Mouse (Mus musculus) c-Kit-negative CD71-positive TER-119-positive erythroid progenitor cells, embryonic 14.5 days (primary cell): ENCODE data around the gene Arrdc2.
"Not testable (repeated sequence)": the region's sequence is repeated elsewhere in the genome, so short reads cannot be mapped to it uniquely, and the experiment has no call there.

Experiments
- DNase-seq: peaks from one replicate; pipeline ENCODE4 v3.0.0-alpha.2; 2013; ENCODE audit warnings: low read depth, low spot score

The Arrdc2 gene

GRCm38 (mm10) chr8:70841147-70842072 is 1.9 kb upstream of the Arrdc2 start:
- DNase-seq, result peak; percentile 91

DNA sequence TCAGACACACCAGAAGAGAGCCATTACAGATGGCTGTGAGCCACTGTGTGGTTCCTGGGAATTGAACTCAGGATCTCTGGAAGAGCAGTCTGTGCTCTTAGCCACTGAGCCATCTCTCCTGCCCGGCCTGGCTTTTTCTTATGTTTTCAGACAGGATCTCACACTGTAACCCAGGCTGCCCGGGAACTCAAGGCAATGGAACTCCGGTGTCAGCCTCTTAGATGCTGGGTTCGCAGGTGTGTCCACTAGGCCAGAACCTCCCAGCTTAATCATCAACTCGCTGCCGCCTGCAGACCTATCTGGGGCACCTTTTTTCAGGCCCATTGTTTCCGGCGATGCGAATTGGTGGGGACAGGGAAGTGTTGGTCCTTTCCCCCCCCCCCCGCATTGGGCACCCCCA is 1.1 kb upstream of the Arrdc2 start:
- DNase-seq, result no peak

DNA sequence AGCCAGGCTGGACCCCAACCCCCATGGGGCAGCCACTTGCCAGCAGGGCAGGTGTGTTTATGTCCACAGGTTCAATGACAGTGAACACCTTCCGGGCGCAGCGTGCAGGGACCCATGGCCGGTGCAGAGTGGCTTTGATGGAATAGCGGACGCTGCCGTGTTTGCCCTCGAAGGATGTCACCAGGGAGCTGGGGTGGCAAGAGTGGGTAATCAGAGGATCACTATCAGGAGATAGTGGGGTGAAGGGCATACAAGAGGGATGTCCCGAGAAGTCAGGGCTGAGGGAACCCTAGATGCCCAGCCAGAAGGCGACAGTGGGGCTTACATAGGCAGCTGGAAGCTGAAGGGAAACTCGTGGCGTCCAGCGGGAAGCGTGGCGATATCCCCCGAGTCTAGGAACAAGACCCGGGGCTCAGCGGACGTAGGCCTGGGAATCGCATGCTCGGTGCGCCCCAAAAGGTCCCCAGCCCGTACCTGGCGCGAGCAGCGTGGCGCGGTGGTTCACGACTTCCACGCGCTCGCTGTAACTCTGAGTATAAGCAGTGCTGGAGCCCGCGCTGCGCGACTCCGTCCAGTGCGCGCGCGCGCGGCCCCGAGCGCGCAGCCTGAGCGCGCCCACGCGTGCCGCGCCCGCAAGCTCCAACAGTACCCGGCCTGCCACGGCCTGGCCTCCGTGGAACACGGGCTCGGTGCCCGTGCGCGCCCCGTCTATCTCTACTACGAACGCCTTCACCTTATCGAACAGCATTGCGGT is 689 bp downstream of the Arrdc2 start:
- DNase-seq, result no peak

- no peak for DNase-seq
Observed at GRCm38 (mm10) chr8:70836666-70837065, 2.9 kb downstream of the Arrdc2 start.

DNA sequence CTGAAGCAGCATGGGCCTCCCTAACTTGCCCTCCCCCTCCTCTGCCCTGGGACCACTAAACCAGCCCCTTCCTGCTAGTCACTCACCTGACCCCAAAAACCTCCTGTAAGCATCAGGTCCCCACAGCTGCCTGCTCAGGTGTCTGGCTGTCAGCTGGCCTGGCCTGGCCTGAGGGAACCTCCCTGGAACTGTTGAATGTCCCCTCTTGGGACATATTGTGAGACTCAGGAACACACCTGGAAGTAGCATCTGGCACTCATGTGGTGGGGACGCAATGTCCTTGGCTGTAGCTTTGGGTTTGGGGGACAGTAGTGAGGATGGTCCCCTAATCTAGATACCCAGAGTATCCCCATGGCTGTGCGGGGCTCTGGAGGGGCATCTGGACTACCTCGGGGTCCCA is 5.4 kb downstream of the Arrdc2 start:
- no peak for DNase-seq

- DNase-seq, result no peak
Observed at GRCm38 (mm10) chr8:70833520-70833919, 6.0 kb downstream of the Arrdc2 start.

DNA sequence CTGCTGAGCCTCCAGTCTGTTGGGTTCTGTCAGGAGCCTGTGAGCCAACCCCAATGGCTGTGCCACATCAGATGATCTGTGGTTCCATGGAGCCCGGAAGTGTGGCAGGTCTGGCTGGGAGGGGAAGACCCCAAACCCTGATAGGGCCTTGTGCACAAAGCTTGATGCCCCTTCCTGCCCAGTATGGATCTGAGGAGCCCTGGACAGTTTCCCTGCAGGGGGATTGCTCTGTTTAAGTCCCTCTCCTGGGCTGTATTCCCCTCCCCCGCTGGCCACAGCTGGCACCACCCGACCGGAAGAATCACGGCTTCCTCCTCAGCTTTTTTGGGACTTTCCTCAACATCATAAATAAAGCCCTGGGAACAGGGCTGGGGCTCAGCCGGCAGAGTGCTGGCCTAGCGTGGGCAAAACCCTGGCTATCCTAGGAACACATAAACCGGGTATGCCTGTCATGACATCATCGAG is 6.5 kb downstream of the Arrdc2 start:
- DNase-seq, result no peak

GRCm38 (mm10) chr8:70832371-70832770 is 7.1 kb downstream of the Arrdc2 start:
- DNase-seq, result no peak

DNA sequence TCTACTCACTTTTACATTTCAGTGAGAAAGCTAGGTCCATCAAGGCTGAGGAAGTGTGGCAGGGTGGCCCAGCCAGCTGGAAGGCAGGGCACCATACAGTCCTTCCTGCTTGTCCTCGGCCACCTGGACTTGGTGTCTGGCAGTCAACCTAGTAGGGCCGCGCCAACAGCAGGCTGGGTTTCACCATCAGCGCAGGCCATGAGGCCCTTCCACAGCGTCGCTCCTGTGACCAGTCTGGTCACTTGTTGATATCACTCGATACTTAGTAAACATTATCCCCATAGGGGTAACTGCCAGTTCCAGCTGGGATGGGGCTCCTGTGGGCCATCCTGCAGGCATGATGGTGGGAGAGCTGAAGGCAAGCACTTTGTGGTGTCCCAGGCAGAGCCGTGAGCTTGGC is 8.0 kb downstream of the Arrdc2 start:
- DNase-seq, result no peak

- no peak for DNase-seq
Observed at GRCm38 (mm10) chr8:70827796-70828195, 11.7 kb downstream of the Arrdc2 start.

- DNase-seq, result no peak
Observed at GRCm38 (mm10) chr8:70827010-70827409, 12.5 kb downstream of the Arrdc2 start.

DNA sequence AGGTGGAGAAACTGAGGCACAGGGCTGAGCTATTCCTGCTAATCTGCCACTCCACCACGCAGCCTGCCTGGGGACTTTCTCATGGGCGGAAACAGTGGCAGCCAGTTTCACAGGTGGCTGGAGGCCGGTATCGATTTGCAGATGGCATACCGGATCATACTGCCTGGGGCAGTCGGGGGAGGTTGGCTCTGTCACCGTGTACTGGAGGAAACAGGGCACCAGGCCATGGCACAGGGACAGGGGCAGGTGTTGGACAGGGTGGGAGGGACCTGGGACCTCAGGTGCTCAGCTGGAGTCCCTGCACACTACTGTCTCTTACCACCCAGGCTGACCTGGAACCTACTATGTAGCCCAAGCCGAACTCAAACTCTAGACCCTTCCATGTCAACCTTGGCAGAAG is 13.7 kb downstream of the Arrdc2 start:
- DNase-seq, result no peak

DNA sequence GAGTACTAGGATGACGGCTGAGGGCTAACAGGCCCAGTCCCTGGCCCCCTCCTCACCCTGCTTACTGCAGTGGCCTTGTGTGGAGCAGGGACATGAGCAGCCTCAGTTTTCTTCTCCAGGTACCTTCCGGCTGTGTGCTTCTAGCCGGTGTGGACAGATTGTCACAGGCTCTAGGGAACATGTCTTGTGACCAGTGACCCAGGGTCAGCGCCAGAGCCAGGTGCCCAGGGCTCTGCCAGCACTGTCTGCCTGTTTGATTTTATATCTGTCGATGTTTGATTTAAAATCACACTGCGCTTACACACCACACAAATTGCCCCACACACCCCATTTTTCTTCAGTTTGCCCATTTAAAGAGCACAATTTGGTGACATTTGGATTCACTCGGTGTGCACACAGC is 15.7 kb downstream of the Arrdc2 start:
- no peak for DNase-seq

DNA sequence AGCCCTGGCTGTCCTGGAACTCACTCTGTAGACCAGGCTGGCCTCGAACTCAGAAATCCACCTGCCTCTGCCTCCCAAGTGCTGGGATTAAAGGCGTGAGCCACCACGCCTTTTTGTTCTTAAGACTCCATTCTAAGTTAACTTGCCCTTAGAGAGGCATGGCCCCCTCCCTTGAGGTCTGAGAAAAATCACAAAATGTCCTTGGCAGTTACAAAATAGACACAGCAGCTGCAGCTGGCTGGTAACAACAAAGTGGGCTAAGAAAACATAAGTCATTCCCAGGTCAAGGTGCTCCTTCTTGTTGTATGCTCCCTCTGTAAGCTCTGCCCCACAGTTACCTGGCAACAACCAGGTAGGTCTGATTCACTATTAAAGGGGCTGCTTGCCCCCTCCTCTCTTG is 16.9 kb downstream of the Arrdc2 start:
- not testable (repeated sequence) for DNase-seq

DNA sequence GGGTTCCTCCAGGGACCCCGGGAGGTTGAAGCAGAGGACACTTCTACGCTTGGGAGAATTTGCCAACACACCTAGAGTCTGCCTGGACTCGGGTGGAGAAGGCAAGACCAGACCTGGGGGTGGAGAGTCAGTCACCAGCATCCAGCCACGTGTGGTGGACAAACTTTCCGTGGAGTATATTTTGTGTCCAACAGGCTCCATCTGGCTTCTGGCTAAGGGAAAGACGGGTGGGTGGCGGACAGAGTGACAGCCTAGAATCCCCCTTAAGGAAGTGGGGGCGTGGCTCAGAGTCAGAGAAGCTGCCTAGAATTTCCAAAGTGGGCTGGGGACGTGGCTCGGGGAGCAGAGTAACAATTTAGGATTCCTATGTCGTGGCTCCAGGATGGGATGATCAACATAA is 17.5 kb downstream of the Arrdc2 start:
- no peak for DNase-seq

DNA sequence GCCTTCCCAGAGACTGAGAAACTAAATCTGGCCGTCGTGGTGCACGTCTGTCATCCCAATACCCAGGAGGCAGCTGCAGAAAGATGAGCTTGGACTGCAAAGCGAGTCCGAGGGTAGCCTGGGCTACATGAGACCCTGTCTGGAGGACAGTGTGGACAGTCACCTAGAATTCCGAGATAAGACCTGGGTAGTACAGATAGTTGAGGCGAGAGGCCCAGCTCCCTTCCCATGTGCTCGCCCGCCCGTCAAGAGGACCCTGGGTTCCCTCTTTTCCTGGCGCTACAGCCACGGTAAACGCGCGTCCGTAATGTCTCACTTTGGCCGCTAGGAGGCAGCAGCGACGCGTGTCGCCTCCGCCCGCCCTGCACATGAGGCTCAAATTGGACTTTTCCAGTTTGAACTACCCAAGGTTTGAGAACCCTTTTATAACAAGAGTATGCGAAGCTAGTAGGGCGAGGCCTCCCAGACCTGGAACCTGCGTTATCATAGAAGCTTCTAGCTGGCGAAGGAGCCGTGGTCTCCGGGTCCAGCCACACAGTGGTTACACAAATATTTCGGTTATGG is 18.0 kb downstream of the Arrdc2 start:
- no peak for DNase-seq

DNA sequence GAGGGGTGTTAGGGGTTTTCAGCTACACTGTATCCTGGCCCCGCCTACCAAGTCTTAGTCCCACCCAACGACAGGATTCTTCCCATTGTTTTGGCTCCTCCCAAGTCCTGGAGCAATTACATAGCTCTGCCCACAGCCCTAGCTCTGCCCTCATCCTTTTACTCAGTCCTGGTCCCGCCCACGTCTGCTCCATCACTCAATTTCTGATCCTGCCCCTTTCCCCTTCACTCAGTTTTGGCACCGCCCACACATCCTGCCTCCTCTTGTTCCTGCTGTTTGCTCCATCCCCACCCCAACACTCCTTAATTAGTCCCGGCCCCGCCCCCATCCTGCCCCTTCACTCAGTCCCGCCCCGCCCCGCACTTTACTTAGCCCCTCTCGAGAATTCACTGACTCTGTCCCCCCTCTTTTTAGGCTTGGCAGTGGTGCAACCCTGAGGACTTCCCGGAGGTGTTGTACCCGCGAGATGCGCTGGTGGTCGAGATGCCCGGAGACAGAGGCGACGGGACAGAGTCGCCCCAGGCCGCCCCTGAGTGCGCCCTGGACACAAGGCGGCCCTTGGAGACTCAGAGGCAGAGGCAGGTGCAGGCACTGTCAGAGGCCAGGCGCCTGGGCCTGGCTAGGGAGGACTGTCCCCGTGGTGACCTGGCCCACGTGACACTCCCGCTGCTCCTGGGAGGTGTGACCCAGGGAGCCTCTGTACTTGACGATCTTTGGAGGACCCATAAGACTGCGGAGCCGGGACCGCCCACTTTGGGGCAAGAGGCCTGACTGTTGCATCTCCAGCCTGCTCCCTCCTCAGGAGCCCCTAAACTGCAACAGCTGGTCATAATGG is 19.2 kb downstream of the Arrdc2 start:
- no peak for DNase-seq

GRCm38 (mm10) chr8:70816679-70817078 is 22.8 kb downstream of the Arrdc2 start:
- DNase-seq, result peak; percentile 53

- DNase-seq, result no peak
Observed at GRCm38 (mm10) chr8:70812885-70813284, 26.6 kb downstream of the Arrdc2 start.

DNA sequence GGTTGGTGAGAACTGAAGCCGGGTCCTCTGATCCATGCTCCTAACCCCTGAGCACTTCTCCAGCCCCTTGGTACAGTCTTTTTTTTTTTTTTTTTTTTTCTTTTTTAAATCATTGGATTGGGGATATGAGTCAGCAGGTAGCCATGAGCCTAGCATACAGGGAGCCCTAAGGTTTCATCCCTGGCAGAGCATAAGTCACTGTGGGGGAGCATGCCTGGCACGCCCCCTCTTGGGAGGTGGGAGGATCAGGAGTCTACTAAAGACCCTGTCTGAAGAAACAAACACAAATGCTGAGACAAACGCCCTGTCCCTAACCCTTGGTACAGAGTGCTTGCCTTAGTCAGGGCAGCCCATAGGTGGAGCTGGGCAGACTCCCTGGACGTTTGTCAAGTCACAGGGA is 27.5 kb downstream of the Arrdc2 start:
- DNase-seq, result no peak

GRCm38 (mm10) chr8:70810962-70811680 is 28.4 kb downstream of the Arrdc2 start:
- no peak for DNase-seq
